Mouse (Mus musculus) lung, postnatal 14 days (tissue): ENCODE measurements at regions not wholly inside any gene's neighbourhood (a gene's known extent, or its start where the extent isn't known, plus 50 kb on each side); places are given as distances from the start of the nearest gene placed in this dataset.
A peak's percentile ranks its signal among the peaks of the same experiment; 100 is the strongest.
"Not testable (repeated sequence)": the region's sequence is repeated elsewhere in the genome, so short reads cannot be mapped to it uniquely, and the experiment has no call there.

Source experiments
- DNase-seq: peaks from one replicate; pipeline ENCODE4 v3.0.0; 2021

GRCm38 (mm10) chr8:46355066-46355465 is 60.6 kb upstream of the Helt start:
- DNase-seq: no peak

- DNase-seq: not testable (repeated sequence)
Observed at GRCm38 (mm10) chr8:46357961-46358360, 63.5 kb upstream of the Helt start.

GRCm38 (mm10) chr8:46362871-46363306 is 68.4 kb upstream of the Helt start:
- DNase-seq: no peak

GRCm38 (mm10) chr8:46365711-46366110 is 71.2 kb upstream of the Helt start:
- DNase-seq: no peak

GRCm38 (mm10) chr8:46367125-46367524 is 72.7 kb upstream of the Helt start:
- DNase-seq: no peak

- no peak for DNase-seq
Observed at GRCm38 (mm10) chr8:46374092-46374491, 79.6 kb upstream of the Helt start.

GRCm38 (mm10) chr8:46375986-46376385 is 81.5 kb upstream of the Helt start:
- no peak for DNase-seq

- no peak for DNase-seq
Observed at GRCm38 (mm10) chr8:46384926-46385325, 85.9 kb upstream of the Acsl1 start.

GRCm38 (mm10) chr8:46385806-46386205 is 85.0 kb upstream of the Acsl1 start:
- no peak for DNase-seq

- DNase-seq: no peak
Observed at GRCm38 (mm10) chr8:46386553-46386952, 84.3 kb upstream of the Acsl1 start.

- DNase-seq: no peak
Observed at GRCm38 (mm10) chr8:46387037-46387436, 83.8 kb upstream of the Acsl1 start.

- DNase-seq: no peak
Observed at GRCm38 (mm10) chr8:46388421-46388820, 82.4 kb upstream of the Acsl1 start.

- DNase-seq: peak; percentile 14
Observed at GRCm38 (mm10) chr8:46390431-46390830, 80.4 kb upstream of the Acsl1 start.

- DNase-seq: no peak
Observed at GRCm38 (mm10) chr8:46391678-46392077, 79.2 kb upstream of the Acsl1 start.

GRCm38 (mm10) chr8:46393296-46393695 is 77.5 kb upstream of the Acsl1 start:
- no peak for DNase-seq

- DNase-seq: no peak
Observed at GRCm38 (mm10) chr8:46394750-46395149, 76.1 kb upstream of the Acsl1 start.

- no peak for DNase-seq
Observed at GRCm38 (mm10) chr8:46395348-46395747, 75.5 kb upstream of the Acsl1 start.

- DNase-seq: no peak
Observed at GRCm38 (mm10) chr8:46397081-46397480, 73.8 kb upstream of the Acsl1 start.

- no peak for DNase-seq
Observed at GRCm38 (mm10) chr8:46397777-46398176, 73.1 kb upstream of the Acsl1 start.

GRCm38 (mm10) chr8:46400595-46400994 is 70.2 kb upstream of the Acsl1 start:
- DNase-seq: no peak

GRCm38 (mm10) chr8:46403877-46404560 is 66.8 kb upstream of the Acsl1 start:
- DNase-seq: no peak

GRCm38 (mm10) chr8:46408886-46409285 is 62.0 kb upstream of the Acsl1 start:
- no peak for DNase-seq

GRCm38 (mm10) chr8:46409296-46409695 is 61.5 kb upstream of the Acsl1 start:
- DNase-seq: no peak

GRCm38 (mm10) chr8:46411877-46412625 is 58.8 kb upstream of the Acsl1 start:
- DNase-seq: no peak
